Mouse (Mus musculus): ENCODE results near the gene Adam1a.

DNA sequence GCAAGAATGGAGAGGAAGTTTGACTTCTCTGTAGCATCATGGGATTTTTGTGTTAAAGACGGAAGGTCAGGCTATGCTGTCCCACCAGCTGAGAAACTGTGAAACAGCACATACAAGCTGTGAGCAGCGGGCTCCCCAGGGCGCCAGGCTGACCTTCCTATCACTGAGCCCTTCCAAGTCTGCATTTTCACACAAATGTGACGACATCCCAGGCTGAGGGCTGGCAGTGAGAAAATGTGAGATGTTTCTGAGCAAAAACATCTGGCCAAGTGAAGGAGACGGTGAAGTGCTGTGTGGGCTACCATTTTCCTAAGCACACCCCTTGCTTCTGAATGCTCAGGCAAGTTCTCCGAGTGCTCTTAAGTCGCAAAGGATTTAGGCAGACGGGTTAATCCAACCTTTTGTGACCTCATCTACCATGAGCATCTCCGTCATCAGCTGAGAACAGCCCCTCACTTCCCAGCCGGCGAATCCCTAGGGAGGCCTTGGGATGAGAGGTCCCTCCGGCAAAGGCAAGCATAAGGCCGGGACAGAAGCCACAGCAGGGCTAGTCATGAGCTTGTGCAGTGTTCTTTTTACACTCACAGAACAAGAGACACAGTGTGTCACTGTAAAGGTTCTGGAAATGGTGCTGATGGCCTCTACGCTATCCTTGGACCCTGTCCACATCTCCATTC is 19.4 kb downstream of the Adam1a start:
- TF ChIP-seq CTCF (IDR thresholded peaks at IDR 0.05; ENCODE audit: control insufficient read depth, insufficient read depth, insufficient replicate concordance, low read depth, low read length) (no peak), POLR2A (IDR thresholded peaks at IDR 0.05; ENCODE audit: control insufficient read depth, low read depth, low read length) (no peak)

Measured in testis, adult 2 months (tissue).